Mouse (Mus musculus): ENCODE data around the gene Adarb1. TPM values are rescaled to one million over a fixed set of nuclear protein-coding genes. Genes with fewer than 3 reads are reported as not detected.

The Adarb1 gene
- total RNA-seq (2021) = 10 to 100 TPM; 17.1 to 17.2 TPM
- polyA plus RNA-seq (2012; rRNA removed) = 11.4 and 17.2 TPM in 2 replicates
- long read RNA-seq, partial matches to known transcripts = 2 of 3 reads
- long read RNA-seq, other reads (novel, unspliced or antisense) = 0 of 3 reads

- Histone ChIP-seq H3K27ac (peak within 1 kb of the TSS; percentile 90), H3K79me2 (replicated peaks; ENCODE audit: control insufficient read depth, insufficient read depth, low read length) (peaks cover 3% of the 10 kb centered on the region), H3K4me3 (peak within 1 kb of the TSS; percentile 72), H3K9ac (ENCODE audit: low read depth, low read length) (peak within 1 kb of the TSS; percentile 86), H3K27me3 (ENCODE audit: control insufficient read depth, insufficient read depth, low read length) (no peaks in the 10 kb centered on the region), H3K4me1 (ENCODE audit: control insufficient read depth, insufficient read depth, low read length) (peaks cover 9% of the 10 kb centered on the region), H3K36me3 (ENCODE audit: control insufficient read depth, insufficient read depth, low read length) (no peaks in the 10 kb centered on the region)
- peak; percentile 96 to 97 for DNase-seq
- WGBS = under 1% methylated on average over 57 of the region's 57 CpGs
- intact Hi-C loops (cut with DNase I) = loop anchor here (1.0 to 5.0 kb wide), 4 partner anchors 35 to 164 kb away; partner anchors contain the start of gene Pttg1ip
- TF ChIP-seq EP300 (IDR thresholded peaks at IDR 0.05; ENCODE audit: insufficient read depth, low read depth, low read length) (no peak), POLR2A (IDR thresholded peaks at IDR 0.05; ENCODE audit: insufficient read depth, low read depth, low read length) (peak; percentile 85)
Measured at GRCm38 (mm10) chr10:77418138-77418537, at the start of gene Adarb1. Gene Adarb1, minus strand, starts transcription at chr10:77418270.

- no peak for DNase-seq
- Histone ChIP-seq H3K36me3 (ENCODE audit: control insufficient read depth, insufficient read depth, low read length) (no peaks in the 10 kb centered on the region), H3K4me1 (ENCODE audit: control insufficient read depth, insufficient read depth, low read length) (peaks cover 29% of the 10 kb centered on the region), H3K27me3 (ENCODE audit: control insufficient read depth, insufficient read depth, low read length) (no peaks in the 10 kb centered on the region), H3K27ac (no peak overlapping the region; the same call in 1 of the 2 replicates), H3K9ac (ENCODE audit: low read depth, low read length) (no peak overlapping the region), H3K79me2 (replicated peaks; ENCODE audit: control insufficient read depth, insufficient read depth, low read length) (no peaks in the 10 kb centered on the region), H3K4me3 (no peak overlapping the region)
- TF ChIP-seq POLR2A (IDR thresholded peaks at IDR 0.05; ENCODE audit: insufficient read depth, low read depth, low read length) = no peak
- WGBS = 54% methylated on average over 6 of the region's 6 CpGs
- intact Hi-C loops (cut with DNase I) = no loop called here
Measured at GRCm38 (mm10) chr10:77467407-77467806, 49.3 kb upstream of the Adarb1 start.

GRCm38 (mm10) chr10:77465902-77466301 is 47.8 kb upstream of the Adarb1 start:
- H3K9ac ChIP-seq (ENCODE audit: low read depth, low read length) = no peak overlapping the region
- peaks cover 22% of the 10 kb centered on the region for H3K4me1 ChIP-seq (ENCODE audit: control insufficient read depth, insufficient read depth, low read length)
- WGBS = 79% methylated on average over 5 of the region's 5 CpGs
- intact Hi-C loops (cut with DNase I) = no loop called here
- no peaks in the 10 kb centered on the region for H3K79me2 ChIP-seq (replicated peaks; ENCODE audit: control insufficient read depth, insufficient read depth, low read length)
- H3K27ac ChIP-seq = no peak overlapping the region
- TF ChIP-seq POLR2A (IDR thresholded peaks at IDR 0.05; ENCODE audit: insufficient read depth, low read depth, low read length) = no peak
- no peak for TF ChIP-seq EP300 (IDR thresholded peaks at IDR 0.05; ENCODE audit: insufficient read depth, low read depth, low read length)
- no peak for TF ChIP-seq CTCF (IDR thresholded peaks at IDR 0.05)
- no peak for DNase-seq
- H3K27me3 ChIP-seq (ENCODE audit: control insufficient read depth, insufficient read depth, low read length) = no peaks in the 10 kb centered on the region
- H3K36me3 ChIP-seq (ENCODE audit: control insufficient read depth, insufficient read depth, low read length) = no peaks in the 10 kb centered on the region
- H3K4me3 ChIP-seq = no peak overlapping the region

GRCm38 (mm10) chr10:77464181-77464936 is 46.3 kb upstream of the Adarb1 start:
- peak; percentile 72 to 75 for DNase-seq
- H3K27me3 ChIP-seq (ENCODE audit: control insufficient read depth, insufficient read depth, low read length) = no peaks in the 10 kb centered on the region
- H3K4me1 ChIP-seq (ENCODE audit: control insufficient read depth, insufficient read depth, low read length) = peaks cover 19% of the 10 kb centered on the region
- TF ChIP-seq EP300 (IDR thresholded peaks at IDR 0.05; ENCODE audit: insufficient read depth, low read depth, low read length) (no peak), POLR2A (IDR thresholded peaks at IDR 0.05; ENCODE audit: insufficient read depth, low read depth, low read length) (no peak), CTCF (IDR thresholded peaks at IDR 0.05) (no peak)
- intact Hi-C loops (cut with DNase I) = no loop called here
- WGBS = 17% methylated on average over 10 of the region's 10 CpGs
- H3K36me3 ChIP-seq (ENCODE audit: control insufficient read depth, insufficient read depth, low read length) = no peaks in the 10 kb centered on the region
- no peak overlapping the region for H3K9ac ChIP-seq (ENCODE audit: low read depth, low read length)
- no peak overlapping the region for H3K4me3 ChIP-seq
- no peaks in the 10 kb centered on the region for H3K79me2 ChIP-seq (replicated peaks; ENCODE audit: control insufficient read depth, insufficient read depth, low read length)
- H3K27ac ChIP-seq = peak overlapping the region; percentile 12

- Histone ChIP-seq H3K27ac (no peak overlapping the region), H3K4me3 (no peak overlapping the region), H3K4me1 (ENCODE audit: control insufficient read depth, insufficient read depth, low read length) (peaks cover 9% of the 10 kb centered on the region), H3K79me2 (replicated peaks; ENCODE audit: control insufficient read depth, insufficient read depth, low read length) (no peaks in the 10 kb centered on the region), H3K36me3 (ENCODE audit: control insufficient read depth, insufficient read depth, low read length) (no peaks in the 10 kb centered on the region), H3K9ac (ENCODE audit: low read depth, low read length) (no peak overlapping the region), H3K27me3 (ENCODE audit: control insufficient read depth, insufficient read depth, low read length) (no peaks in the 10 kb centered on the region)
- 93% methylated on average over 8 of the region's 8 CpGs for WGBS
- TF ChIP-seq EP300 (IDR thresholded peaks at IDR 0.05; ENCODE audit: insufficient read depth, low read depth, low read length) = no peak
- TF ChIP-seq CTCF (IDR thresholded peaks at IDR 0.05) = no peak
- no peak for TF ChIP-seq POLR2A (IDR thresholded peaks at IDR 0.05; ENCODE audit: insufficient read depth, low read depth, low read length)
- intact Hi-C loops (cut with DNase I) = no loop called here
- no peak for DNase-seq
Measured at GRCm38 (mm10) chr10:77461161-77461560, 43.1 kb upstream of the Adarb1 start.

GRCm38 (mm10) chr10:77457701-77458100 is 39.6 kb upstream of the Adarb1 start:
- Histone ChIP-seq H3K9ac (ENCODE audit: low read depth, low read length) (no peak overlapping the region), H3K4me1 (ENCODE audit: control insufficient read depth, insufficient read depth, low read length) (peaks cover 15% of the 10 kb centered on the region)
- WGBS = 81% methylated on average over 3 of the region's 3 CpGs

More at GRCm38 (mm10) chr10:77457701-77458100, 39.6 kb upstream of the Adarb1 start:
- intact Hi-C loops (cut with DNase I) = no loop called here
- no peaks in the 10 kb centered on the region for H3K27me3 ChIP-seq (ENCODE audit: control insufficient read depth, insufficient read depth, low read length)
- DNase-seq = no peak
- H3K36me3 ChIP-seq (ENCODE audit: control insufficient read depth, insufficient read depth, low read length) = no peaks in the 10 kb centered on the region; the same call in 1 of the 2 replicates
- TF ChIP-seq CTCF (IDR thresholded peaks at IDR 0.05) (no peak), POLR2A (IDR thresholded peaks at IDR 0.05; ENCODE audit: insufficient read depth, low read depth, low read length) (no peak), EP300 (IDR thresholded peaks at IDR 0.05; ENCODE audit: insufficient read depth, low read depth, low read length) (no peak)
- H3K27ac ChIP-seq = peak overlapping the region; percentile 86; the same call in 1 of the 2 replicates
- H3K4me3 ChIP-seq = no peak overlapping the region
- H3K79me2 ChIP-seq (replicated peaks; ENCODE audit: control insufficient read depth, insufficient read depth, low read length) = no peaks in the 10 kb centered on the region

Data from heart, adult 2 months (tissue).